Mouse (Mus musculus) left cerebral cortex, adult 2 months (tissue): Measurements from ENCODE around the gene Stra8. TPM values are rescaled to one million over a fixed set of nuclear protein-coding genes. Genes with fewer than 3 reads are reported as not detected.

ENCODE experiments used
- DNase-seq, 2 experiments: peaks; one replicate each; pipeline ENCODE4 v3.0.0; 2021 to 2022; ENCODE audit warnings: low spot score in 2 of 2, mixed read lengths in 1 of 2; ENCODE audit errors: extremely low spot score in 1 of 2
- H3K27ac ChIP-seq: fragments of 200-600 bp; 2 replicates; pipeline ENCODE4 v1.8.1; 2022
- H3K4me3 ChIP-seq: fragments of 200-600 bp; 2 replicates; pipeline ENCODE4 v1.8.1; 2022
- CTCF ChIP-seq: fragments of 200-600 bp; IDR thresholded peaks from 2 replicates; pipeline ENCODE4 v1.8.1; 2022; ENCODE audit warnings: antibody characterized with exemption, mild to moderate bottlenecking, moderate library complexity
- intact Hi-C: fragments of 180-260 bp; cut with DNase I; formaldehyde crosslinking; loops from one replicate; pipeline ENCODE4 v1.15.1; 2025
- long read RNA-seq, 2 experiments: library from polyadenylated mRNA; stranded (forward); transcript quantifications; one replicate each; pipeline ENCODE4 v2.0.0; 2021; ENCODE audit warnings: borderline mapping rate in 2 of 2
- total RNA-seq, 2 experiments: library from RNA; stranded (reverse); gene quantifications; 2 replicates each; pipeline ENCODE4 v1.2.3; 2021

Stra8 gene
- total RNA-seq, result not detected
- long read RNA-seq, experiment 1, result 0 reads
- long read RNA-seq, experiment 2, result 0 reads

GRCm38 (mm10) chr6:34919956-34920355 is at the start of gene Stra8:
TSS of gene Stra8 (plus strand) at chr6:34920163.
- intact Hi-C loops, result no loop called here
- no peak for TF ChIP-seq CTCF
- no peak within 1 kb of the TSS for H3K27ac ChIP-seq
- H3K4me3 ChIP-seq, result no peak within 1 kb of the TSS
- DNase-seq, result no peak

- H3K4me3 ChIP-seq, result no peak overlapping the region
- TF ChIP-seq CTCF, result no peak
- intact Hi-C loops, result no loop called here
- no peak for DNase-seq
- no peak overlapping the region for H3K27ac ChIP-seq
Observed at GRCm38 (mm10) chr6:34870724-34871123, 49.2 kb upstream of the Stra8 start.

GRCm38 (mm10) chr6:34871929-34872328 is 48.0 kb upstream of the Stra8 start:
- peak in 1 of 2 experiments; percentile 6 for DNase-seq
- H3K4me3 ChIP-seq, result no peak overlapping the region
- no peak for TF ChIP-seq CTCF
- H3K27ac ChIP-seq, result no peak overlapping the region
- intact Hi-C loops, result no loop called here

GRCm38 (mm10) chr6:34872871-34873270 is 47.1 kb upstream of the Stra8 start:
- no peak for DNase-seq
- TF ChIP-seq CTCF, result no peak
- intact Hi-C loops, result no loop called here
- no peak overlapping the region for H3K4me3 ChIP-seq
- H3K27ac ChIP-seq, result no peak overlapping the region

GRCm38 (mm10) chr6:34874101-34874921 is 45.7 kb upstream of the Stra8 start:
- DNase-seq, result peak in 1 of 2 experiments; percentile 7
- peak overlapping the region; percentile 72 for H3K27ac ChIP-seq
- H3K4me3 ChIP-seq, result no peak overlapping the region
- peak; percentile 8 for TF ChIP-seq CTCF
- intact Hi-C loops, result no loop called here

- DNase-seq, result peak in 1 of 2 experiments; percentile 35
- intact Hi-C loops, result loop anchor here (5.0 kb wide), 1 partner anchor 122 kb away; no protein-coding TSS in a partner anchor
- H3K27ac ChIP-seq, result peak overlapping the region; percentile 72
- no peak overlapping the region for H3K4me3 ChIP-seq
- TF ChIP-seq CTCF, result no peak
Observed at GRCm38 (mm10) chr6:34875268-34875761, 44.6 kb upstream of the Stra8 start.

GRCm38 (mm10) chr6:34875966-34876834 is 43.8 kb upstream of the Stra8 start:
- H3K27ac ChIP-seq, result peak overlapping the region; percentile 72
- DNase-seq, result peak in 1 of 2 experiments; percentile 11

GRCm38 (mm10) chr6:34876835-34877156 is 43.2 kb upstream of the Stra8 start:
- intact Hi-C loops, result loop anchor here (5.0 kb wide), 1 partner anchor 121 kb away; no protein-coding TSS in a partner anchor
- DNase-seq, result peak in 1 of 2 experiments; percentile 7
- Histone ChIP-seq H3K27ac (0 out of 2 replicates have a peak overlapping the region, but pooled peaks have one; percentile 96), H3K4me3 (no peak overlapping the region; the same call in 1 of the 2 replicates)
- no peak for TF ChIP-seq CTCF

More at GRCm38 (mm10) chr6:34875966-34876834, 43.8 kb upstream of the Stra8 start:
- H3K4me3 ChIP-seq, result no peak overlapping the region
- intact Hi-C loops, result loop anchor here (5.0 kb wide), 1 partner anchor 121 kb away; no protein-coding TSS in a partner anchor
- no peak for TF ChIP-seq CTCF

GRCm38 (mm10) chr6:34877509-34878321 is 42.2 kb upstream of the Stra8 start, which contains the start of gene Cyren:
TSS of gene Cyren (minus strand) at chr6:34878060.
- TF ChIP-seq CTCF, result peak; percentile 73
- Histone ChIP-seq H3K27ac (peak within 1 kb of the TSS; percentile 96), H3K4me3 (peak within 1 kb of the TSS; percentile 74)
- DNase-seq, result peak; percentile 89 to 91
- intact Hi-C loops, result loop anchor here (1.0 to 5.0 kb wide), 4 partner anchors 33 to 585 kb away; partner anchors contain the start of genes Agbl3 and Wdr91

- no peak for TF ChIP-seq CTCF
- intact Hi-C loops, result loop anchor here (2.0 to 5.0 kb wide), 3 partner anchors 32 to 586 kb away; partner anchors contain the start of gene Wdr91
- no peak overlapping the region; the same call in 1 of the 2 replicates for H3K27ac ChIP-seq
- H3K4me3 ChIP-seq, result no peak overlapping the region
- DNase-seq, result no peak
Observed at GRCm38 (mm10) chr6:34879101-34879740, 40.7 kb upstream of the Stra8 start.
